Mouse (Mus musculus) kidney, embryonic 14.5 days (tissue): ENCODE measurements at regions not wholly inside any gene's neighbourhood (a gene's known extent, or its start where the extent isn't known, plus 50 kb on each side); places are given as distances from the start of the nearest gene placed in this dataset.

Experiments
- ATAC-seq: fragments of 200-750 bp; cut with Nextera tagmentation; 2 replicates; pipeline ENCODE4 v1.8.0; 2017; ENCODE audit warnings: moderate number of reproducible peaks, mild to moderate bottlenecking, moderate TSS enrichment, moderate library complexity; ENCODE audit not compliant: low FRiP score, low TSS enrichment
- H3K27ac ChIP-seq: fragments of 300-500 bp; sonication (generic); 2 replicates; pipeline ENCODE4 v1.5.1; 2014; ENCODE audit warnings: low read depth, mild to moderate bottlenecking, low read length, moderate library complexity, mixed read lengths
- H3K27me3 ChIP-seq: fragments of 300-500 bp; sonication (generic); 2 replicates; pipeline ENCODE4 v1.6.1; 2014; ENCODE audit warnings: mild to moderate bottlenecking, low read length; ENCODE audit not compliant: control insufficient read depth, insufficient read depth
- H3K36me3 ChIP-seq: fragments of 300-500 bp; sonication (generic); 2 replicates; pipeline ENCODE4 v1.6.1; 2014; ENCODE audit warnings: low read length, mixed read lengths; ENCODE audit not compliant: control insufficient read depth, insufficient read depth
- H3K4me1 ChIP-seq: fragments of 300-500 bp; sonication (generic); 2 replicates; pipeline ENCODE4 v1.6.1; 2014; ENCODE audit warnings: low read length, mixed read lengths; ENCODE audit not compliant: control insufficient read depth, insufficient read depth
- H3K4me2 ChIP-seq: fragments of 300-500 bp; sonication (generic); replicated peaks from 2 replicates; pipeline ENCODE4 v1.6.1; 2014; ENCODE audit warnings: low read depth, mild to moderate bottlenecking, low read length
- H3K4me3 ChIP-seq: fragments of 300-500 bp; sonication (generic); 2 replicates; pipeline ENCODE4 v1.5.1; 2014; ENCODE audit warnings: mild to moderate bottlenecking, low read length
- H3K9ac ChIP-seq: fragments of 300-500 bp; sonication (generic); 2 replicates; pipeline ENCODE4 v1.6.1; 2014; ENCODE audit warnings: low read depth, mild to moderate bottlenecking, low read length, moderate library complexity
- H3K9me3 ChIP-seq: fragments of 300-500 bp; sonication (generic); 2 replicates; pipeline ENCODE4 v1.6.1; 2016; ENCODE audit warnings: low read length; ENCODE audit not compliant: control insufficient read depth
- WGBS: fragments of 180-500 bp; shearing (Covaris S2); extraction: QIAGEN DNeasy Blood & Tissue Kit; methylation state at CpG from one replicate; pipeline ENCODE4 v1.1.7; 2014; 5-methylcytosine and 5-hydroxymethylcytosine counted together

GRCm38 (mm10) chr10:84183239-84183638 lies 257.2 kb downstream of the Nuak1 start:
- 87% methylated on average over 2 of the region's 2 CpGs for WGBS

GRCm38 (mm10) chr10:84186466-84186865 lies 253.9 kb downstream of the Nuak1 start:
- H3K4me2 ChIP-seq = no peak overlapping the region
- no peaks in the 10 kb centered on the region for H3K36me3 ChIP-seq
- no peaks in the 10 kb centered on the region for H3K9me3 ChIP-seq
- no peak overlapping the region for H3K9ac ChIP-seq
- no peak for ATAC-seq
- no peaks in the 10 kb centered on the region for H3K27me3 ChIP-seq
- no peak overlapping the region for H3K27ac ChIP-seq
- no peaks in the 10 kb centered on the region for H3K4me1 ChIP-seq
- 69% methylated on average over 2 of the region's 2 CpGs for WGBS
- no peak overlapping the region for H3K4me3 ChIP-seq

More at GRCm38 (mm10) chr10:84183239-84183638, 257.2 kb downstream of the Nuak1 start:
- Histone ChIP-seq H3K4me1 (no peaks in the 10 kb centered on the region), H3K36me3 (no peaks in the 10 kb centered on the region), H3K4me2 (no peak overlapping the region), H3K9ac (no peak overlapping the region), H3K4me3 (no peak overlapping the region), H3K27me3 (no peaks in the 10 kb centered on the region), H3K27ac (no peak overlapping the region), H3K9me3 (no peaks in the 10 kb centered on the region)
- no peak for ATAC-seq

- 87% methylated on average over 2 of the region's 2 CpGs for WGBS
- H3K36me3 ChIP-seq = no peaks in the 10 kb centered on the region
- H3K9ac ChIP-seq = no peak overlapping the region
- no peaks in the 10 kb centered on the region for H3K27me3 ChIP-seq
- H3K27ac ChIP-seq = no peak overlapping the region
- H3K4me2 ChIP-seq = no peak overlapping the region
- ATAC-seq = no peak
- no peaks in the 10 kb centered on the region for H3K9me3 ChIP-seq
- no peaks in the 10 kb centered on the region for H3K4me1 ChIP-seq
- no peak overlapping the region for H3K4me3 ChIP-seq
Measured at GRCm38 (mm10) chr10:84199035-84199434, 241.4 kb downstream of the Nuak1 start.

GRCm38 (mm10) chr10:84201785-84202184 lies 238.6 kb downstream of the Nuak1 start:
- WGBS = 53% methylated on average over 3 of the region's 3 CpGs
- H3K4me2 ChIP-seq = no peak overlapping the region
- no peak overlapping the region for H3K27ac ChIP-seq
- H3K4me3 ChIP-seq = no peak overlapping the region
- no peaks in the 10 kb centered on the region for H3K27me3 ChIP-seq
- H3K9me3 ChIP-seq = no peaks in the 10 kb centered on the region
- no peak overlapping the region for H3K9ac ChIP-seq
- ATAC-seq = no peak
- no peaks in the 10 kb centered on the region for H3K36me3 ChIP-seq
- no peaks in the 10 kb centered on the region for H3K4me1 ChIP-seq

- Histone ChIP-seq H3K9me3 (peaks cover 5% of the 10 kb centered on the region; the same call in 1 of the 2 replicates), H3K36me3 (no peaks in the 10 kb centered on the region), H3K4me3 (no peak overlapping the region), H3K9ac (no peak overlapping the region), H3K27ac (no peak overlapping the region), H3K27me3 (no peaks in the 10 kb centered on the region), H3K4me2 (no peak overlapping the region), H3K4me1 (no peaks in the 10 kb centered on the region)
- 68% methylated on average over 5 of the region's 5 CpGs for WGBS
- no peak for ATAC-seq
Measured at GRCm38 (mm10) chr10:84212096-84212785, 228.2 kb downstream of the Nuak1 start.

GRCm38 (mm10) chr10:84214812-84215211 lies 225.6 kb downstream of the Nuak1 start:
- H3K4me2 ChIP-seq = no peak overlapping the region
- H3K27me3 ChIP-seq = no peaks in the 10 kb centered on the region
- no peak for ATAC-seq
- no peaks in the 10 kb centered on the region for H3K9me3 ChIP-seq
- no peak overlapping the region for H3K4me3 ChIP-seq
- no peak overlapping the region for H3K9ac ChIP-seq
- H3K4me1 ChIP-seq = no peaks in the 10 kb centered on the region
- no peaks in the 10 kb centered on the region for H3K36me3 ChIP-seq
- H3K27ac ChIP-seq = no peak overlapping the region

GRCm38 (mm10) chr10:84229224-84229921 lies 211.0 kb downstream of the Nuak1 start:
- WGBS = 80% methylated on average over 7 of the region's 7 CpGs
- no peaks in the 10 kb centered on the region for H3K27me3 ChIP-seq
- no peak for ATAC-seq

GRCm38 (mm10) chr10:84230011-84230781 lies 210.2 kb downstream of the Nuak1 start:
- no peak for ATAC-seq
- 84% methylated on average over 18 of the region's 18 CpGs for WGBS
- no peak overlapping the region for H3K9ac ChIP-seq

More at GRCm38 (mm10) chr10:84229224-84229921, 211.0 kb downstream of the Nuak1 start:
- Histone ChIP-seq H3K4me1 (no peaks in the 10 kb centered on the region), H3K9me3 (no peaks in the 10 kb centered on the region), H3K4me3 (no peak overlapping the region), H3K9ac (no peak overlapping the region), H3K27ac (no peak overlapping the region), H3K36me3 (no peaks in the 10 kb centered on the region), H3K4me2 (no peak overlapping the region)

GRCm38 (mm10) chr10:84235006-84235405 lies 205.4 kb downstream of the Nuak1 start:
- Histone ChIP-seq H3K36me3 (no peaks in the 10 kb centered on the region), H3K27me3 (no peaks in the 10 kb centered on the region), H3K4me1 (no peaks in the 10 kb centered on the region), H3K4me3 (no peak overlapping the region), H3K9ac (no peak overlapping the region), H3K4me2 (no peak overlapping the region), H3K27ac (no peak overlapping the region), H3K9me3 (no peaks in the 10 kb centered on the region)
- no peak for ATAC-seq
- 91% methylated on average over 6 of the region's 6 CpGs for WGBS

More at GRCm38 (mm10) chr10:84230011-84230781, 210.2 kb downstream of the Nuak1 start:
- Histone ChIP-seq H3K27ac (no peak overlapping the region), H3K36me3 (no peaks in the 10 kb centered on the region), H3K4me1 (no peaks in the 10 kb centered on the region), H3K9me3 (no peaks in the 10 kb centered on the region), H3K4me3 (no peak overlapping the region), H3K27me3 (no peaks in the 10 kb centered on the region), H3K4me2 (no peak overlapping the region)
